Mouse (Mus musculus): ENCODE measurements around the gene Plcl2. TPM values are rescaled to one million over a fixed set of nuclear protein-coding genes. Genes with fewer than 3 reads are reported as not detected.

Gene Plcl2
- total and polyA plus RNA-seq, 3 experiments: 23.6 to 83.7 TPM; not detected in 1

GRCm38 (mm10) chr17:50729577-50729976 lies 220.4 kb downstream of the Plcl2 start:
- Histone ChIP-seq H3K27me3 (ENCODE audit: control insufficient read depth in 1 of 2, insufficient read depth in 2 of 2, low read length in 2 of 2) (no peaks in the 10 kb centered on the region), H3K4me1 (ENCODE audit: control insufficient read depth in 1 of 2, insufficient read depth in 2 of 2, low read length in 2 of 2) (no peaks in the 10 kb centered on the region), H3K4me3 (ENCODE audit: control insufficient read depth in 1 of 2, insufficient read depth in 1 of 2, low read depth in 2 of 2, low read length in 2 of 2) (no peak overlapping the region), H3K36me3 (ENCODE audit: control insufficient read depth in 1 of 2, insufficient read depth in 2 of 2, low read length in 2 of 2) (no peaks in the 10 kb centered on the region), H3K9ac (ENCODE audit: control insufficient read depth, low read depth, low read length, poor library complexity, severe bottlenecking) (no peak overlapping the region), H3K79me2 (ENCODE audit: control insufficient read depth, insufficient read depth, low read length, poor library complexity) (no peaks in the 10 kb centered on the region), H3K27ac (ENCODE audit: control insufficient read depth, low read depth, low read length) (no peak overlapping the region), H3K9me3 (replicated peaks; ENCODE audit: insufficient read depth, low read length) (no peaks in the 10 kb centered on the region)
- no peak for DNase-seq (ENCODE audit: low read depth, low spot score)
- TF ChIP-seq GATA1 (IDR thresholded peaks at IDR 0.05; ENCODE audit: low read depth, low read length) (no peak), USF1 (IDR thresholded peaks at IDR 0.05; ENCODE audit: low read depth, low read length) (no peak), SMC3 (IDR thresholded peaks at IDR 0.05; ENCODE audit: low read depth, low read length) (no peak), TCF12 (IDR thresholded peaks at IDR 0.05; ENCODE audit: low read depth, low read length) (no peak), MAZ (IDR thresholded peaks at IDR 0.05; ENCODE audit: low read depth, low read length) (no peak), JUND (IDR thresholded peaks at IDR 0.05; ENCODE audit: low read depth, low read length) (no peak), NELFE (IDR thresholded peaks at IDR 0.05; ENCODE audit: low read depth, low read length) (no peak), USF2 (IDR thresholded peaks at IDR 0.05; ENCODE audit: borderline replicate concordance in 1 of 2, insufficient read depth in 1 of 2, low read depth in 1 of 2, low read length in 2 of 2) (no peak)

- Histone ChIP-seq H3K9ac (ENCODE audit: control insufficient read depth, low read depth, low read length, poor library complexity, severe bottlenecking) (no peak overlapping the region), H3K27ac (ENCODE audit: control insufficient read depth, low read depth, low read length) (no peak overlapping the region), H3K4me1 (ENCODE audit: control insufficient read depth in 1 of 2, insufficient read depth in 2 of 2, low read length in 2 of 2) (peaks cover 0 to 1% of the 10 kb centered on the region in 2 experiments; a peak in 2 of 4 replicates), H3K9me3 (replicated peaks; ENCODE audit: insufficient read depth, low read length) (no peaks in the 10 kb centered on the region), H3K36me3 (ENCODE audit: control insufficient read depth in 1 of 2, insufficient read depth in 2 of 2, low read length in 2 of 2) (0 out of 4 replicates have a peak, but pooled peaks cover 0 to under 1% of the 10 kb centered on the region in 2 experiments), H3K27me3 (ENCODE audit: control insufficient read depth in 1 of 2, insufficient read depth in 2 of 2, low read length in 2 of 2) (no peaks in the 10 kb centered on the region), H3K4me3 (ENCODE audit: control insufficient read depth in 1 of 2, insufficient read depth in 1 of 2, low read depth in 2 of 2, low read length in 2 of 2) (no peak overlapping the region), H3K79me2 (ENCODE audit: control insufficient read depth, insufficient read depth, low read length, poor library complexity) (no peaks in the 10 kb centered on the region)
- no peak for TF ChIP-seq MYB (IDR thresholded peaks at IDR 0.05; ENCODE audit: low read depth, low read length)
- no peak for TF ChIP-seq MAFK (IDR thresholded peaks at IDR 0.05; ENCODE audit: borderline replicate concordance, low read depth, low read length)
- no peak for TF ChIP-seq MAZ (IDR thresholded peaks at IDR 0.05; ENCODE audit: low read depth, low read length)
- TF ChIP-seq CHD2 (IDR thresholded peaks at IDR 0.05; ENCODE audit: low read length): no peak
- TF ChIP-seq ZKSCAN1 (IDR thresholded peaks at IDR 0.05; ENCODE audit: low read depth, low read length): no peak
- TF ChIP-seq GABPA (IDR thresholded peaks at IDR 0.05; ENCODE audit: low read depth, low read length): no peak
- TF ChIP-seq NRF1 (IDR thresholded peaks at IDR 0.05; ENCODE audit: insufficient read depth, low read depth, low read length, poor library complexity, severe bottlenecking): no peak
- TF ChIP-seq TAL1 (IDR thresholded peaks at IDR 0.05; ENCODE audit: low read length): no peak
- TF ChIP-seq POLR2AphosphoS5 (IDR thresholded peaks at IDR 0.05; ENCODE audit: borderline replicate concordance, low read depth, low read length): no peak
- TF ChIP-seq RAD21 (IDR thresholded peaks at IDR 0.05; ENCODE audit: low read depth, low read length): no peak
- no peak for TF ChIP-seq SIN3A (IDR thresholded peaks at IDR 0.05; ENCODE audit: low read length)
- no peak for TF ChIP-seq ETS1 (IDR thresholded peaks at IDR 0.05; ENCODE audit: low read depth, low read length)
- no peak for TF ChIP-seq NELFE (IDR thresholded peaks at IDR 0.05; ENCODE audit: low read depth, low read length)
- no peak for TF ChIP-seq SMC3 (IDR thresholded peaks at IDR 0.05; ENCODE audit: low read depth, low read length)
- TF ChIP-seq MEF2A (IDR thresholded peaks at IDR 0.05; ENCODE audit: extremely low read depth, insufficient replicate concordance, low read depth, low read length, poor library complexity, severe bottlenecking): no peak
- no peak for TF ChIP-seq USF1 (IDR thresholded peaks at IDR 0.05; ENCODE audit: low read depth, low read length)
- no peak for TF ChIP-seq CHD1 (IDR thresholded peaks at IDR 0.05; ENCODE audit: low read depth, low read length)
- no peak for TF ChIP-seq JUND (IDR thresholded peaks at IDR 0.05; ENCODE audit: low read depth, low read length)
- TF ChIP-seq ZMIZ1 (IDR thresholded peaks at IDR 0.05; ENCODE audit: low read depth, low read length): no peak
- no peak for DNase-seq (ENCODE audit: low read depth, low spot score)
Measured at GRCm38 (mm10) chr17:50730896-50731295, 221.7 kb downstream of the Plcl2 start.

Data from MEL (cell line).